Mouse (Mus musculus): ENCODE measurements around the gene Cntnap2.

GRCm38 (mm10) chr6:46716576-46716975, 1657.4 kb downstream of the Cntnap2 start:
- TF ChIP-seq CTCF (IDR thresholded peaks at IDR 0.05; ENCODE audit: low read depth, low read length) (no peak), POLR2A (IDR thresholded peaks at IDR 0.05; ENCODE audit: borderline replicate concordance, low read depth, low read length) (no peak)
